Mouse (Mus musculus) left cerebral cortex, adult 2 months (tissue): ENCODE data around the gene Loxl1. TPM values are rescaled to one million over a fixed set of nuclear protein-coding genes. Genes with fewer than 3 reads are reported as not detected.

Experiments used
- DNase-seq, 2 experiments: peaks; one replicate each; pipeline ENCODE4 v3.0.0; 2021 to 2022; ENCODE audit warnings: low spot score in 2 of 2, mixed read lengths in 1 of 2; ENCODE audit errors: extremely low spot score in 1 of 2
- H3K27ac ChIP-seq: fragments of 200-600 bp; 2 replicates; pipeline ENCODE4 v1.8.1; 2022
- H3K4me3 ChIP-seq: fragments of 200-600 bp; 2 replicates; pipeline ENCODE4 v1.8.1; 2022
- CTCF ChIP-seq: fragments of 200-600 bp; IDR thresholded peaks from 2 replicates; pipeline ENCODE4 v1.8.1; 2022; ENCODE audit warnings: antibody characterized with exemption, mild to moderate bottlenecking, moderate library complexity
- intact Hi-C: fragments of 180-260 bp; cut with DNase I; formaldehyde crosslinking; loops from one replicate; pipeline ENCODE4 v1.15.1; 2025
- total RNA-seq, 2 experiments: library from RNA; stranded (reverse); gene quantifications; 2 replicates each; pipeline ENCODE4 v1.2.3; 2021

The Loxl1 gene
- total RNA-seq, 2 experiments from 2014 or later, result 2.1 to 2.2 TPM

GRCm38 (mm10) chr9:58310043-58310660, 2.8 kb downstream of the Loxl1 start:
- TF ChIP-seq CTCF, result no peak
- DNase-seq, result no peak
- intact Hi-C loops, result no loop called here

GRCm38 (mm10) chr9:58308395-58308794, 4.6 kb downstream of the Loxl1 start:
- no peak overlapping the region for H3K27ac ChIP-seq
- peak in 1 of 2 experiments; percentile 47 for DNase-seq
- intact Hi-C loops, result no loop called here
- no peak for TF ChIP-seq CTCF
- no peak overlapping the region for H3K4me3 ChIP-seq

More at GRCm38 (mm10) chr9:58310043-58310660, 2.8 kb downstream of the Loxl1 start:
- H3K27ac ChIP-seq, result no peak overlapping the region
- no peak overlapping the region for H3K4me3 ChIP-seq

GRCm38 (mm10) chr9:58305686-58306085, 7.3 kb downstream of the Loxl1 start:
- no peak for TF ChIP-seq CTCF
- H3K4me3 ChIP-seq, result no peak overlapping the region
- no peak for DNase-seq
- no peak overlapping the region for H3K27ac ChIP-seq
- intact Hi-C loops, result no loop called here

- DNase-seq, result no peak
- intact Hi-C loops, result no loop called here
Measured at GRCm38 (mm10) chr9:58303599-58304271, 9.3 kb downstream of the Loxl1 start.

GRCm38 (mm10) chr9:58303115-58303514, 9.9 kb downstream of the Loxl1 start:
- no peak for DNase-seq
- intact Hi-C loops, result no loop called here
- no peak for TF ChIP-seq CTCF
- Histone ChIP-seq H3K27ac (no peak overlapping the region), H3K4me3 (no peak overlapping the region)

More at GRCm38 (mm10) chr9:58303599-58304271, 9.3 kb downstream of the Loxl1 start:
- no peak for TF ChIP-seq CTCF
- no peak overlapping the region for H3K4me3 ChIP-seq
- no peak overlapping the region for H3K27ac ChIP-seq

GRCm38 (mm10) chr9:58299356-58299799, 13.6 kb downstream of the Loxl1 start:
- TF ChIP-seq CTCF, result no peak
- intact Hi-C loops, result no loop called here
- H3K27ac ChIP-seq, result no peak overlapping the region
- no peak overlapping the region for H3K4me3 ChIP-seq
- no peak for DNase-seq

- no peak for TF ChIP-seq CTCF
- DNase-seq, result no peak
- H3K27ac ChIP-seq, result no peak overlapping the region
- no peak overlapping the region for H3K4me3 ChIP-seq
- intact Hi-C loops, result no loop called here
Measured at GRCm38 (mm10) chr9:58297961-58298477, 15.0 kb downstream of the Loxl1 start.

GRCm38 (mm10) chr9:58297065-58297464, 15.9 kb downstream of the Loxl1 start:
- DNase-seq, result no peak
- Histone ChIP-seq H3K4me3 (no peak overlapping the region), H3K27ac (no peak overlapping the region)
- TF ChIP-seq CTCF, result no peak
- intact Hi-C loops, result no loop called here

GRCm38 (mm10) chr9:58295766-58296361, 17.1 kb downstream of the Loxl1 start:
- no peak overlapping the region for H3K27ac ChIP-seq
- H3K4me3 ChIP-seq, result no peak overlapping the region
- intact Hi-C loops, result no loop called here
- no peak; the same call in 1 of the 2 replicates for TF ChIP-seq CTCF
- DNase-seq, result no peak

GRCm38 (mm10) chr9:58295345-58295744, 17.6 kb downstream of the Loxl1 start:
- intact Hi-C loops, result no loop called here
- Histone ChIP-seq H3K27ac (no peak overlapping the region), H3K4me3 (no peak overlapping the region)
- no peak for DNase-seq
- TF ChIP-seq CTCF, result no peak

- Histone ChIP-seq H3K27ac (no peak overlapping the region), H3K4me3 (no peak overlapping the region)
- no peak for TF ChIP-seq CTCF
- intact Hi-C loops, result no loop called here
- DNase-seq, result no peak
Measured at GRCm38 (mm10) chr9:58294527-58294926, 18.5 kb downstream of the Loxl1 start.

- no peak overlapping the region for H3K4me3 ChIP-seq
- intact Hi-C loops, result no loop called here
- no peak for TF ChIP-seq CTCF
- DNase-seq, result no peak
- no peak overlapping the region for H3K27ac ChIP-seq
Measured at GRCm38 (mm10) chr9:58289901-58290300, 23.1 kb downstream of the Loxl1 start.
